Mouse (Mus musculus) left cerebral cortex, adult 9 months (tissue): ENCODE measurements around the gene Mdc1.

Experiments
- DNase-seq, 2 experiments: peaks; one replicate each; pipeline ENCODE4 v3.0.0; 2022; ENCODE audit warnings: low spot score in 2 of 2

Gene Mdc1

DNA sequence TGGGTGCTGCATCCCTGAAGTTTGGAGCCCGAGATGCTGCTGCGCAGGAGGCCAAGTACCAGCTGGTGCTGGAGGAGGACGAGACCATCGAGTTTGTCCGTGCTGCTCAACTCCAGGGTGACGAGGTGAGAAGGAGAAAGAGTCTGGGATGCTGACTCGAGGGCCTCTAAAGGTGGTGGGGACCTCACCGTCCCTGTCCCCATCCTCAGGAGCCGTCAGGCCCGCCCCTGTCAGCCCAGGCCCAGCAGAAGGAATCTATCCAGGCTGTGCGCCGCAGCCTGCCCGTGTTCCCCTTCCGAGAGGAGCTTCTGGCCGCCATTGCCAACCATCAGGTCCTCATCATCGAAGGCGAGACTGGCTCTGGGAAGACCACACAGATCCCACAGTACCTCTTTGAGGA is 41.6 kb downstream of the Mdc1 start:
- no peak for DNase-seq

DNA sequence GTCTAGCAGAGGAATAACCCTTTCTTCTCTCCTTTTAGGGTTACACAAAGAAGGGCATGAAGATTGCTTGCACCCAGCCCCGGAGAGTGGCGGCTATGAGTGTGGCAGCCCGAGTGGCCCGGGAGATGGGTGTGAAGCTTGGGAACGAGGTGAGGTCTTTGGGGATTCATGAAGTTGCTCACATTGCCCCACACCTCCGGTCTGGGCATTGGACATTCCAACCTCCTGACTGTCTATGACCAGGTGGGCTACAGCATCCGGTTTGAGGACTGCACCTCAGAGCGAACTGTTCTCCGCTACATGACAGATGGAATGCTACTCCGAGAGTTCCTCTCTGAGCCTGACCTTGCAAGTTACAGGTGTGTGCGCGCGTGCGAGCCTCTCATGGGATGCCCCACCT is 42.5 kb downstream of the Mdc1 start:
- DNase-seq, result no peak

DNA sequence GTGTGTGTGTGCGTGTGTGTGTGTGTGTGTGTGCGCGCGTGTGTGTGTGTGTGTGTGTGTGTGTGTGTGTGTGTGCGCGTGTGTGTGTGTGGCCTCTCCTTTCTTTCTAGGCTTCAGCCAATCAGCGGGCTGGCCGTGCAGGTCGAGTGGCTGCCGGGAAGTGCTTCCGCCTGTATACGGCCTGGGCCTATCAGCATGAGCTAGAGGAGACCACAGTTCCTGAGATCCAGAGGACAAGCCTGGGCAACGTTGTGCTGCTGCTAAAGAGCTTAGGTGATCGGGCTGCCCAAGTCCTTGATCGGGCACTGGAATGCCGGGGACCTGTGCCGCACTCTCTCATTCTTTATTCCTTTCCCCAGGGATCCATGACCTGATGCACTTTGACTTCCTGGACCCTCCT is 46.4 kb downstream of the Mdc1 start:
- no peak for DNase-seq

DNA sequence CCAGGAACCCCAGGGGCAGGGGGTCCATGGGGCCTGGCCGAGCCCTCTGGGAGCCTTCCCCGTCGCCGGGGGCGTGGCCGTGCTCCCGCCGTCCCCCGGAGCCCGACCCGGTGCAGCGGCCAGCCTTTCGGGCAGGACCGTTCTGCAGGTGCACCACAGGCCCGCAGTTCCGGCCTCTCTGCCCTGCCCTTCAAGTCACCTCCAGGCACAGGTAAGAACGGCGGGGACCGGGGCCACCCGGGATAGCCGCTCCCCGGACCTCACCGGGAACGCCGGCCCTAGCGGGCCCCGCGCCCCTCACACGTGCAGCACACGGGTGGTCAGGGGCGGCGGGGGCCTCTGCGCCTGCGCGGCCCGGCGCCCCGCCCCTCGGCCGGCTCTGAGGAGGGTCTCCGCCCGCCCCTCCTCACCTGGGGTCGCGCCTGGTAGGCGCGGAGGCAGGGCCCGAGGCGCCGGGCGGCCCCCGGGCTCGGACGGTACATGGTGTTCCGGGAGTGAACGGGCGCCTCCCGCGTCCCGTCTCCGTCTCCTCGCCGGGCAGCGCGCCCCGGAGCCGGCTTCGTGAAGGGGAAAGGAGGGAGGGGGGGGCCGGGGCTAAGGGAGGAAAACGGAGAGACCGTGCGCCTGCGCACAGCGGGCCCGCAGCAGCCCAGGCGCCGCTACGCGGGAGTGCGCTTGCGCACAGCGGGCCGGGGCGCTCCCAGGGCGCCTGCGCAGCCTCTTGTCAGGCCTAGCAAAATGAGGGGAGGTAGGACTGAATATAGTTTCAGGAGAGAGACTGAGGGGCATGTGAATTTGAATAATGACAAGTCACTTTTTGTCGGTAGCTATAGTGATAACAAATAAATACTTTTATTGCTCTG is 55.7 kb downstream of the Mdc1 start, which contains the start of gene 2310061I04Rik:
Gene 2310061I04Rik, minus strand, starts transcription at position 651 of the 863 bp plus-strand sequence.
- peak in 1 of 2 experiments; percentile 89 for DNase-seq

DNA sequence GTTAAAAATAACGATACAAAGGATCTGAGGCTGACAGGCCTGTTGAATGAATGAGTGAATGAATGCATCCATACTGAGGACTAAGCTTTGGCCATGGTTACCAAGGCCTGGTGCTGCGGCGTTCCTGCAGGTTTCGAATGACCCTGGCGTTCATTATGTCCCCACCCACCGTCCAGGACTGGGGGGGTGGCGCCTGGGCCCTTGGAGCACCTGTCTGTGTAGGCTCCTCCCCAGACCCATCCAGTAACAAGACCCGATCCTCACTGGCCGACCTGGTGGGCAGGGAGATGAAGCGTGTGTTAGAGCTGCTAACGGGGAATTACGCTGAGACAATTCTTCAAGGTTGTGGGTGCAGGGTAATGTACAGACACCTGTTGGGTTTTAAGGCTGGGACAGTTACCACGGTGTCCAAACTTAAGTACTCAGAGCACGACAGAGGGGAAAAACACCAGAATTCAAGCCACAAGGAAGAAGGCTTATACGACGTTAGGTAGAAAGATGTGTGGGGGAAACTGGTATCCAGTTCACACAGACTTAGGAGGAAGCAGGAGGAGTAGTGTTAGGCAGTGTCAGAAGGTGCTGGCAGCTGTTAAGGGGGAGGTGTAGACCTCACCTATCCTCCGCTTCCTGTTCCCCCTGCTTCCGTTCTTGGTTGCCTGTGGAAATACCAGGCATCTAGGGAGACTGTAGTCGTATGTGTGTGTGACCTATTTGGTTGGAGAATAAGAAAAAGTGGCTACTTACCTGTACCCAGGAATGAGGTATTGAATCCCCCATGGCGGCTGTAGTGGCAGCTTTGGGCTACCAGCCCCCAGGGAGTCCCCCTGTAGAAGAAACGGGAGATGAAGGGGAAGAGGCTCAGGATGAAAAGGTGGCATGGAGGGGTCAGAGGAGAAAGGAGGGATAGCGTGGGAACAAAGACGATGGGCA is 56.6 kb downstream of the Mdc1 start:
- no peak for DNase-seq

DNA sequence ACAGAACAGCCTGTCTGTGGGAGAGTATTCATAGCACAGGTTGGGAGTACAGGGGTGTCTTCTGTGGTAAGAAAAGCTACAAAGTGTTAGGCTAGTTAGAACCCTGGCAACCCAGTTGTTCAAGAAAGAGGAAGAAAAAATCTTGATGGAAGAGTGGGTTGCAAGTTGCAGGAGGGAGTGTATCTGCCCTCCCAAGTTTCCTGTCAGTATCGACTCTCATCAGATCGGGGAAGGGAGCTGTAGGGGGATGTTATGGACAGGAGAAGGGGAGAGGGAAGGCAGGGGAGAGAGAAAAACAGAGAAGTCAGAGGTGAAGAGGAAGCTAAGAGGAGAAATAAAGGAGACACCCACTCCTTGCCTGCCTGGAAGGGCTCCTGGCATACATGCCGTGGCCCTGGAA is 59.3 kb downstream of the Mdc1 start:
- DNase-seq, result no peak

DNA sequence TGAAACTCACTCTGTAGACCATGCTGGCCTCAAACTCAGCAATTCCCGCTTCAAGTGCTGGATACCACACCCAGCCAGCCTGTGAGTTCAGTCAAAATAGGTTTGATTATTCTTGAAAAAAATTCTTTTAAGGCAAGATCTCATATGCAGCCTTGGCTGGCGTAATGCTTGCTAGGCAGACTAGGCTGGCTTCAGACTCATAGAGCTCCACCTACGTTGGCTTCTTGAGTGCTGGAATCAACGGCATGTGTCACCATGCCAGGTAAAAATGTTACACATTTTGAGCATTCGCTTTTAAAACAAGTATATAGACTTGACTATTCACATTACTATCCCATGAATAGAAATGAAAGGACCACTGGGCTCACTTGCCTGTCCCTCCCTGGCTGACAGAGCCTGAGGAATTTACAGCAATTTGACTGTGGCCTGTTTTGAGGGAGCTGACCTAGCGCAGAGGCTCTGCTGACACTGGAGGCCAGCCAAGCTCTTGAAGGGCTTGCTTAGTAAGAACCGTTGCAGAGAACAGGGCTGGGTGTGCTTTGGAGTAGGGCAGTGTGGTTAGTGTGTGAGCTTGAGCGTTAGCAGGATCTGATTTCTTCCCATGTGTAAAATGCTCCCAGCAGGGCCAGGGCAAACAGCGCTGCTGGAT is 62.2 kb downstream of the Mdc1 start:
- no peak for DNase-seq

DNA sequence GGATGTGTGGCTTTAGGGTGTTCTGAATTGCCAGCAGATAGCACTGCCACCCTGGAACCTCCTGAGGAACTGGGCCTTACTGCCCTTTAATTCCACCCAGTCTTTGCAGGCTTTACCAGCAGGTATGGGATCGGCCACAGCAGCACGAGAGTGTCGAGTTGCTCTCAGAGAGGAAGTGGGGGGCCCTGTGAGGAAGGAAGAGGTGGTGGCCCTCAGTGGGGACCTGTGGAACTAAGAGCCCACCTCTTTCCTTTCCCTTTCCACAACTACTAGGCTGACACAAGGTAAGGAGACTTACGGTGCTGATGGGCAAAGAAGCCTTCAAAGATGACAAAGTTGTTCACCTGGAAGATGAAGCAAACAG is 62.7 kb downstream of the Mdc1 start:
- DNase-seq, result no peak

DNA sequence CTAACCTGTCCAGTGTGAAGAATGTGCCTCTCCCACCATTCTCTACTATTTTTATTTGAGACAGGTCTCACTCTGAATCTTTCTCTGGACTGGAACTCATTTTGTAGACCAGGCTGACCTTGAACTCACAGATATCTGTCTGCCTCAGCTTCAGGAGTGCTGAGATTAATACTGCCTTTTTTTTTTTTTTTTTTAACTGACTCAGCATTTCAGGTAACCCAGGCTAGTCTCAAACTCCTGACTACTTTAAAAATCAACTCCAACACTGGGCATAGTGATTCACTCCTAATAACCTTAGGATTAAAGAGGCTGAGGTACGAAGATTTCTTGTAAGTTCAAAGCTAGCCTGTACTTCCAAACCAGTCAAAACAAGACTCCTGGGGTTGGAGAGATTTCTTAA is 64.3 kb downstream of the Mdc1 start:
- no peak for DNase-seq

DNA sequence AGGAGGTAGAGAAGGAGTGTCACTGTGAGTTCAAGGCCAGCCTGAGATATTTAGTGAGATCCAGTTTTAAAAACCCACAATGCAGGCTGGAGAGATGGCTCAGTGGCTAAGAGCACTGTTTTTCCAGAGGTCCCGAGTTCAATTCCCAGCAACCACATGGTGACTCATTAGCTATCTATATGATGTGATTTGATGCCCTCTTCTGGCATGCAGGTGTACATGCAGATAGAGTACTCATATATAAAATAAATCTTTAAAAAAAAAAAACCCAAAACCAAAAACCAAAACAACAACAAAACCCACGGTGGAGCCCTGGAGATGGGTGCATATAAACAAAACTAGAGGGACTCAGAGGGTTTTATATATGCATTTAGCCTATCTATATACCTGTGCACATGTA is 66.3 kb downstream of the Mdc1 start:
- no peak for DNase-seq
